Mouse (Mus musculus): Measurements from ENCODE around the gene Btn1a1. TPM values are rescaled to one million over a fixed set of nuclear protein-coding genes. Genes with fewer than 3 reads are reported as not detected.

Btn1a1 gene
- polyA plus RNA-seq (2015; fragmentation: Nextera tagmentation; extraction: Ambion mirVana), result 0.14 and 0.21 TPM in 2 replicates

GRCm38 (mm10) chr13:23465600-23466109 lies at the start of gene Btn1a1:
TSS of gene Btn1a1 (minus strand) at chr13:23465901.
- no peak for ATAC-seq
- H3K36me3 ChIP-seq (ENCODE audit: insufficient read depth, low read length), result no peaks in the 10 kb centered on the region
- no peak within 1 kb of the TSS for H3K27ac ChIP-seq (ENCODE audit: low read length)
- WGBS, result 2% methylated on average over 7 of the region's 7 CpGs
- no peak within 1 kb of the TSS for H3K9ac ChIP-seq (replicated peaks; ENCODE audit: low read depth)
- H3K9me3 ChIP-seq (ENCODE audit: low read length), result no peaks in the 10 kb centered on the region
- no peaks in the 10 kb centered on the region for H3K27me3 ChIP-seq (replicated peaks; ENCODE audit: insufficient read depth, low read length)
- TF ChIP-seq EP300 (IDR thresholded peaks at IDR 0.05) (no peak), CTCF (IDR thresholded peaks at IDR 0.05) (no peak)
- H3K4me2 ChIP-seq (replicated peaks; ENCODE audit: low read depth, low read length), result peak within 1 kb of the TSS; percentile 71
- H3K4me3 ChIP-seq (ENCODE audit: low read depth, low read length), result peak within 1 kb of the TSS; percentile 44
- DNase-seq (ENCODE audit: low spot score), result no peak
- peaks cover 4% of the 10 kb centered on the region; the same call in 1 of the 2 replicates for H3K4me1 ChIP-seq (ENCODE audit: insufficient read depth, low read depth, low read length)

GRCm38 (mm10) chr13:23515281-23515680 lies 49.6 kb upstream of the Btn1a1 start:
- DNase-seq (ENCODE audit: low spot score) (no peak), ATAC-seq (no peak)
- Histone ChIP-seq H3K4me1 (ENCODE audit: insufficient read depth, low read depth, low read length) (no peaks in the 10 kb centered on the region), H3K9me3 (ENCODE audit: low read length) (no peaks in the 10 kb centered on the region), H3K27me3 (replicated peaks; ENCODE audit: insufficient read depth, low read length) (no peaks in the 10 kb centered on the region), H3K36me3 (ENCODE audit: insufficient read depth, low read length) (no peaks in the 10 kb centered on the region), H3K9ac (replicated peaks; ENCODE audit: low read depth) (no peak overlapping the region), H3K4me3 (ENCODE audit: low read depth, low read length) (no peak overlapping the region), H3K27ac (ENCODE audit: low read length) (no peak overlapping the region), H3K4me2 (replicated peaks; ENCODE audit: low read depth, low read length) (no peak overlapping the region)
- no peak for TF ChIP-seq EP300 (IDR thresholded peaks at IDR 0.05)
- TF ChIP-seq CTCF (IDR thresholded peaks at IDR 0.05), result no peak
- 73% methylated on average over 5 of the region's 5 CpGs for WGBS

DNA sequence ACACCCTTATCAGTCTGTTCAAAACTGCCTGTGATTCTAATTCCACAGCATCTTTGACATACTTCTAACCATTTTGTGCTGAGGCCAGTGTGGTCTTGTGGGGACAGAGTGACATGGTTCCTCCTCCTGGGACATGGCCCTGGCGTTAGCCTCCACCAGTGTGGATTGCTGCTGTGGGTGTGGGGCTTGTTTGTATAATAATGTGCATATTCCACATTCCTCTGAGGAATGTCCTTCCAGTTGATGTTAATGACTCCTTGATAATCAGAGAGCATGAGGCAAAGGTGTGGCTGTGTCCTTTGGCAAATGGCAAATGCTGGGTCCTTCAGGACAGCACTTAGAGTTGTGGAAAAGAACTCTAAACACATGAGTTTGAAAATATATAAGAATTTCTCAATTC lies 47.8 kb upstream of the Btn1a1 start:
- ATAC-seq (no peak), DNase-seq (ENCODE audit: low spot score) (no peak)
- no peak overlapping the region for H3K4me3 ChIP-seq (ENCODE audit: low read depth, low read length)
- no peaks in the 10 kb centered on the region for H3K36me3 ChIP-seq (ENCODE audit: insufficient read depth, low read length)
- H3K27ac ChIP-seq (ENCODE audit: low read length), result no peak overlapping the region
- TF ChIP-seq EP300 (IDR thresholded peaks at IDR 0.05) (no peak), CTCF (IDR thresholded peaks at IDR 0.05) (no peak)
- H3K4me1 ChIP-seq (ENCODE audit: insufficient read depth, low read depth, low read length), result no peaks in the 10 kb centered on the region
- no peak overlapping the region for H3K9ac ChIP-seq (replicated peaks; ENCODE audit: low read depth)
- H3K27me3 ChIP-seq (replicated peaks; ENCODE audit: insufficient read depth, low read length), result no peaks in the 10 kb centered on the region
- H3K9me3 ChIP-seq (ENCODE audit: low read length), result no peaks in the 10 kb centered on the region
- H3K4me2 ChIP-seq (replicated peaks; ENCODE audit: low read depth, low read length), result no peak overlapping the region
- 57% methylated on average over 1 of the region's 1 CpGs for WGBS

GRCm38 (mm10) chr13:23510127-23510526 lies 44.4 kb upstream of the Btn1a1 start:
- ATAC-seq, result no peak
- no peak overlapping the region for H3K4me2 ChIP-seq (replicated peaks; ENCODE audit: low read depth, low read length)
- TF ChIP-seq CTCF (IDR thresholded peaks at IDR 0.05), result no peak
- TF ChIP-seq EP300 (IDR thresholded peaks at IDR 0.05), result no peak
- no peak overlapping the region for H3K27ac ChIP-seq (ENCODE audit: low read length)
- no peaks in the 10 kb centered on the region for H3K27me3 ChIP-seq (replicated peaks; ENCODE audit: insufficient read depth, low read length)
- no peaks in the 10 kb centered on the region for H3K4me1 ChIP-seq (ENCODE audit: insufficient read depth, low read depth, low read length)
- 37% methylated on average over 1 of the region's 1 CpGs for WGBS
- no peak overlapping the region for H3K9ac ChIP-seq (replicated peaks; ENCODE audit: low read depth)
- no peaks in the 10 kb centered on the region for H3K36me3 ChIP-seq (ENCODE audit: insufficient read depth, low read length)
- DNase-seq (ENCODE audit: low spot score), result no peak
- H3K4me3 ChIP-seq (ENCODE audit: low read depth, low read length), result no peak overlapping the region
- H3K9me3 ChIP-seq (ENCODE audit: low read length), result no peaks in the 10 kb centered on the region

GRCm38 (mm10) chr13:23506819-23507515 lies 41.3 kb upstream of the Btn1a1 start:
- TF ChIP-seq CTCF (IDR thresholded peaks at IDR 0.05) (no peak), EP300 (IDR thresholded peaks at IDR 0.05) (no peak)

DNA sequence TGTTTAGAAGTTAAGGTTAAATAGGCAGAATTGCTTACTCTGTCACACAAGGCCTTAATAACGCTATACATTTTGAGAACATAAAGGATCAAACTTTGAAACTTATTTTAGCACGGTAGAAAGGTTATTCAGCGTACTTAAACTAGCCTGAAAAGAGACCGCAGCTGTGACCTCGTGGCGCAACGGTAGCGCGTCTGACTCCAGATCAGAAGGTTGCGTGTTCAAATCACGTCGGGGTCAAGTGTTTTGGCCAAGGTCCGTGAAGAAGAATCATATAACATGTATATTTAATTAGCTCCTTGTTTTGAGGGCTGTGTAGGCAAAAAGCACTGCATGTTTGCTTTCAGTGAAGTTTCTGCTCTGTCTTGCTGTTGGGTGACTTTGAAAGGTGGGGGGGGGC lies 40.6 kb upstream of the Btn1a1 start:
- Histone ChIP-seq H3K4me3 (ENCODE audit: low read depth, low read length) (no peak overlapping the region), H3K4me2 (replicated peaks; ENCODE audit: low read depth, low read length) (no peak overlapping the region; the same call in 1 of the 2 replicates), H3K4me1 (ENCODE audit: insufficient read depth, low read depth, low read length) (no peaks in the 10 kb centered on the region), H3K9me3 (ENCODE audit: low read length) (no peaks in the 10 kb centered on the region), H3K27me3 (replicated peaks; ENCODE audit: insufficient read depth, low read length) (no peaks in the 10 kb centered on the region), H3K27ac (ENCODE audit: low read length) (no peak overlapping the region), H3K9ac (replicated peaks; ENCODE audit: low read depth) (no peak overlapping the region), H3K36me3 (ENCODE audit: insufficient read depth, low read length) (no peaks in the 10 kb centered on the region)
- 18% methylated on average over 13 of the region's 13 CpGs for WGBS
- ATAC-seq (no peak), DNase-seq (ENCODE audit: low spot score) (peak; percentile 33)
- no peak for TF ChIP-seq CTCF (IDR thresholded peaks at IDR 0.05)
- TF ChIP-seq EP300 (IDR thresholded peaks at IDR 0.05), result no peak

More at GRCm38 (mm10) chr13:23506819-23507515, 41.3 kb upstream of the Btn1a1 start:
- H3K9me3 ChIP-seq (ENCODE audit: low read length), result no peaks in the 10 kb centered on the region
- H3K4me2 ChIP-seq (replicated peaks; ENCODE audit: low read depth, low read length), result no peak overlapping the region
- H3K27me3 ChIP-seq (replicated peaks; ENCODE audit: insufficient read depth, low read length), result no peaks in the 10 kb centered on the region
- no peak for ATAC-seq
- no peak overlapping the region for H3K27ac ChIP-seq (ENCODE audit: low read length)
- no peak overlapping the region for H3K4me3 ChIP-seq (ENCODE audit: low read depth, low read length)
- no peaks in the 10 kb centered on the region for H3K36me3 ChIP-seq (ENCODE audit: insufficient read depth, low read length)
- no peak overlapping the region for H3K9ac ChIP-seq (replicated peaks; ENCODE audit: low read depth)
- WGBS, result 38% methylated on average over 14 of the region's 14 CpGs
- H3K4me1 ChIP-seq (ENCODE audit: insufficient read depth, low read depth, low read length), result no peaks in the 10 kb centered on the region
- no peak for DNase-seq (ENCODE audit: low spot score)

All from lung, postnatal 0 days (tissue).